Mouse (Mus musculus) E14TG2a.4 (cell line): ENCODE measurements at regions not wholly inside any gene's neighbourhood (a gene's known extent, or its start where the extent isn't known, plus 50 kb on each side); places are given as distances from the start of the nearest gene placed in this dataset.
A peak's percentile ranks its signal among the peaks of the same experiment; 100 is the strongest.

Experiments
- CTCF ChIP-seq: conservative IDR thresholded peaks from 2 replicates; pipeline ENCODE4 v1.5.1; 2014; ENCODE audit warnings: low read length
- NANOG ChIP-seq: IDR thresholded peaks from 2 replicates; pipeline ENCODE4 v1.6.1; 2014; ENCODE audit warnings: borderline replicate concordance, low read length, mixed read lengths

DNA sequence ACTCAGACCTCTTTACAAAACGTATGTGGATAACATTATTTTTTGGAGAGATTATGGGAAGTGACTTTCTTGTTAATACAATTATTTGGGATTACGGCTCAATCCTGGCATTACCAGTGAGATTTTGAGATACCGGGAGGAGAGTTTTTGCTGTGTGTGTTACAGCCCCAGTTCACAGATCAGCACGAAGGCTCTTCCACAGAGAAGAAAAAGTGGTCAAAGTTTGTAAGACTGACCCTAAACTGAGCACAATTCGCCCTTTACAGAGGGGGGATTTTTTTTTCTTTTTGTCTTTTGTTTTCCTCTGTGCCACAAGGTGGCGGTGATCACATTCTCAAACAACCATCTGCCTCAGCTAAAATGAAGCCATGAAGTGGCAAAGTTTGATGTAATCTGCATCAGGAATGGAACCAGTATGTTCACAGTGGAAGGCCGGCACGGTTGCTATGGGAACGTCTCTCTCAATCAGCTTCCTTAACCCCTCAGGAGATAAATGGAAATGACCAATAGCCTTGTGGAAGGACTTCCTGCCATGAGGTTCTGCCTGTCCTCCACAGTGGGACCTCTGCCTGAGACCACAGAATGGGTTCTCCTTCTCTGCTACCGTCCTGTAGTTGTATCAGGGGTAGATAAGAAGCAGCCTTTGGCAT lies 66.6 kb upstream of the Tut7 start:
- TF ChIP-seq CTCF (peak; percentile 36), NANOG (no peak)
